Mouse (Mus musculus) cerebellum, adult 11 months (tissue): Measurements from ENCODE around the gene Mapkbp1.

Experiments
- DNase-seq: peaks from one replicate; pipeline ENCODE4 v3.0.0; 2022

The Mapkbp1 gene

GRCm38 (mm10) chr2:120055923-120056322, 83.4 kb downstream of the Mapkbp1 start:
- DNase-seq, result no peak

DNA sequence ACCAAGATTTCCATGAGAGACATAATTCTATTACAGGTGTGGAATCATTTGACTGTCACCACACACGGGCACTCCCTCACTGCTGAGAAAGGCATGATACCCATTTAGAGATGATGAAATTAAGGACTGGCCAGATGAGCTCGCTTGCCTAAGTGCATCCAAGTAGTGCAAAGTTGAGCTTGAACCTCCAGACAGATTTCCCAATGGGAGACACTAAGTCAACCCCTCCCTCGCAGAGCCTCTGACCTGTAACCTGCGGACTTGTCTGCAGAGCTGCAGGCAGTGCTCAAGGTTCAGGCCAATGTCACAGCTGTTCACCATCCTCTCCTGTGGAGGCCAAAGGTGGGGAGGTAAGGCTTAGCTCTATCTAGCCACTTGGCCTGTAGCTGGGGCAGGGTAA, 86.3 kb downstream of the Mapkbp1 start:
- no peak for DNase-seq

DNA sequence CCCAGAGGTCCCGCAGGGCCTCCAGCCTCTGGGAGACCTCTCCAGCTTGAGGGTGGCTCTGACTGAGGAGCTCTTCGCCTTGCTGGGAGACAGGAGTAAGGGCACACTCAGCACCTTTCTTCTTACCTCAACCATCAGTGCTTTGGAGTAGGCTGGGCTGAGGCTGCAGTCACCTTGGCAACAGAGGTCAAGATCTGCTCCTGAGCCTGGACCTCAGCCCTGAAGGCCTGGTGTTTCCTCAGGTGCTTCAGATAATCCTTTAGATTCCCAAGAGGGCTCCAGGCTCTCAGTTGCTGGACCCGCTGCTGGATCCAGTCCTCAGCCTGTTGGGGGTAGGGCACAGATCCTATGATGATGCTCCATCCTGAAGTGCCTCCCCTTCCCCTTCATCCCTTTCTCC, 87.0 kb downstream of the Mapkbp1 start:
- no peak for DNase-seq

DNA sequence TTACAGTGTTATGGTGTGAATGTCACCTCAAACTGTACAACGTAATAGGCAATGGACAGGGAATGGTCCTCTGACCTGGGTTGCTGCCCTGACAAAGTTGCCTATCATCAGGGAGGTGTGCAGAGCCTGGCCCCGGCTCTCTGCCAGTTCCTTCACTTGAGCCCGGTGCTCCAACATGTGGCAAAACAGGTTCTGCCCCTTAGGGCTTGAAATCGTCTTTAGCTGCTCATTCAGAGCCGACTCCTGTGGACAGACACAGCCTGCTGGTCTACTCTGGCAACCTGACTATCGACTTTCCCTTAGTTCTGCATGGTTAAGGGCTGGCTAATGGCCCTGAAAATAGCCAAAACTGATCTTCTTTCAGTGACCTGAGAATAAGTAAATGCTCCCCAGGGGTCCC, 87.7 kb downstream of the Mapkbp1 start:
- no peak for DNase-seq

DNA sequence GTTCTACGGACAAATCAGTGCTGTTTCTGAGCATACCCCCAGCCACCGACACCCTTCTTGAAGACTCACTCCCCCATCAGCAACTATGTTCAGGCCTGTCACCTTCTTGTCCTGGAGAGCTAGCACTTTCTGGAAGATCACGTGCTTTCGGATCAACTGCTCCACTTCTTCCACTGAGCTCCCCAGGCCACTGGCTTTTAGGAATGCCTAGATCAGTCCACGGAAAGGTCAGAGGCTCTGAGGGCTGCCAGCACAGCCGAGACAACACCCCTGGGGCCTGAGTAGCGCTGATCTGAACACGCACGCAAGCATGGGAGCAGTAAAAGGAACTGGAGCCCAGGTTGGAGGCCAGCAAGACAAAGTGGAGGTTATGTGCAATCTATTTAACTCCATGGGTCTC, 88.2 kb downstream of the Mapkbp1 start:
- DNase-seq, result no peak

GRCm38 (mm10) chr2:120062248-120062647, 89.7 kb downstream of the Mapkbp1 start:
- DNase-seq, result no peak

DNA sequence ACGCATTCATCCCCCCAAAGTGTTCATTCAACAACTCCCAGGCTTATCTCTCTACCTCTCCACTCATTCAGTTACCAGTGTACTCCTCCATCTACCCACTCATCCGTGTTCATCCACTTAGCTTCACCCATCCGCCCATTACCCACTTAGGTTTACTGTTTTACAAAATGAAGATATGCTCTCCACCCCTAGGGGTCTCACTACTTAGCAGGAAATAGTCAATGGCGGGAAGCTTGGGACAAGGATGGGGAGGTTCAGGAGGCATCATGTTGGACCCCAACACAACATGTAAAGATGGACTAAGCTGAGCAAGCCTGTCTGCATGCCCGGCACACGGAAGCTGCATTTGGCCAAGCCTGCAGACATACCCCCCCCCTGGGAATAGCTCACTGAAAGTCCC, 92.1 kb downstream of the Mapkbp1 start:
- DNase-seq, result no peak

DNA sequence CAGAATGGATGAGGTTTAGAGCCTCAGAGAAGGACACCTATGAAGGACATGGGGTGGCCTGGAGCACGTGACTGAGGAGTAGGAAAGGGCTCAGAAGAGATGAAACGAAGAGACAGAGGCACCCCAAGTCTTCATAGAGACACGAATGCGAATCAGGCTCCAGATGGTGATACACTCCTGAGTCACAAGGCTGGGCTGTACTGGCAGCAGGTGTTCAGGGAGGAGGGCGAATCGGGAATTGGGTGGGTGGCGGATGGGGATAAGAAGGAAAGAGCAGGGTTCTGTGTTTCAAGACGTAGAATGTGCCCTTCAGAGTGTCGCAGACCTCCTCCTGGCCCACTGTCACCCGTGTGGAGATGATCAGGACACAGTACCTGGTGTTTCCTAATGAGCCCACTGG, 92.7 kb downstream of the Mapkbp1 start:
- DNase-seq, result no peak

DNA sequence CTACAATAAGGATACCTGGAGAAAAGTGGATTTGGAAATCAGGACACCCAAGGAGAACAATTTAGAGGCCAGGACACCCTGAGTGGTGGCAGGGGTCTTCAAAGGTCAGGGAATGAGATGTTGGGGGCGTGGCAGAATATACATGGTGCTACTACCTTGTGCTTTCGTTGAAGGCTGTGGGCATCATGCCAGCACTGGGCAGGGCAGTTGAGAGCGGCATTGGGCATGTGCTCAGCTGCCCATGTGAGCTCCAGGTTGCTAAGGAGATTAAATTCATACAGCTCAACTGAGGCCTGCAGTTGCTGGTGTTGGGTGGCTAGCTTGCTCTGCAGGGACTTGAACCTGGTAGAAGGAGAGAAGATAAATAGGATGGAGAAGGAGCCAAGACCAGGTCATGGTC, 93.7 kb downstream of the Mapkbp1 start:
- no peak for DNase-seq

GRCm38 (mm10) chr2:120068555-120069465, 96.3 kb downstream of the Mapkbp1 start:
- peak; percentile 28 for DNase-seq

- no peak for DNase-seq
These were observed 97.0 kb downstream of the Mapkbp1 start for GRCm38 (mm10) chr2:120069466-120069990.

- no peak for DNase-seq
These were observed 101.6 kb downstream of the Mapkbp1 start for GRCm38 (mm10) chr2:120074096-120074495.

DNA sequence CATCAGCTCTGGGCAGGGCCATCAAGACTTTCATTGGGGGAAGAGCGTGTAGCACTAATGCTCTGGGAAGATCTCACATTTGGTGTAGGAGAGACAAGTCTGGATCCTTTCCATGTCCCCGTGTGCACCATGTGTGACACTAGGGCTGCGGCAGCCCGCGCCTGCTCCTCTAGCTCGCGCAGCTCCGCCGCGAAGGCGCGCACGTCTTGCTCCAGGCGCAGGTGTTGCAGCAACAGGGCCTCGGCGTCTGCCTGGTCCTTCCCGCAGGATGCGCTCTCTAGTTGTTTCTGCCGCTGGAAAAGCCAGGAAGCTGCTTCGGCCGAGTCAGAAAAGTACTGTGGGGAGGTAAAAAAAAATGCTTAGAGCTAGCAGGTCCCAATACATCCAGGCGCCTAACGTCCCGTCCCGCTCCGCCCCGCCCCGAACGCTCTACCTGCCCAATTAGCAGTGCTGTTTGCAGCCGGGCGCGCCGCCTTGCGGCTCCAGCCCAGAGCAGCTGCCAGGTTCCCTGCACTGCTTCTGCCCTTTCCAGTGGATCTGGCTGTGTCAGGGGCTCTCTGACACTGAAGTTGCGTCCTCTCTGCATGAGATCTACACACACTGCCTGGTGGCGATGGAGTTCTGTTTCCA, 103.7 kb downstream of the Mapkbp1 start:
- peak; percentile 55 for DNase-seq
